Mouse (Mus musculus) hindbrain, postnatal 0 days (tissue): ENCODE results near the gene Chst2. TPM values are rescaled to one million over a fixed set of nuclear protein-coding genes. Genes with fewer than 3 reads are reported as not detected.
A peak's percentile ranks its signal among the peaks of the same experiment; 100 is the strongest.

Source experiments
- ATAC-seq: fragments of 200-750 bp; cut with Nextera tagmentation; 2 replicates; pipeline ENCODE4 v1.8.0; 2017; ENCODE audit warnings: mild to moderate bottlenecking, moderate TSS enrichment, moderate library complexity
- DNase-seq: peaks from one replicate; pipeline ENCODE4 v3.0.0-alpha.2; 2015; ENCODE audit warnings: low spot score
- H3K27ac ChIP-seq: fragments of 300-500 bp; sonication (generic); 2 replicates; pipeline ENCODE4 v1.5.1; 2014; ENCODE audit warnings: mild to moderate bottlenecking
- H3K27me3 ChIP-seq: fragments of 300-500 bp; sonication (generic); 2 replicates; pipeline ENCODE4 v1.6.1; 2014; ENCODE audit warnings: low read length, mixed read lengths; ENCODE audit not compliant: insufficient read depth
- H3K36me3 ChIP-seq: fragments of 300-500 bp; sonication (generic); 2 replicates; pipeline ENCODE4 v1.6.1; 2014; ENCODE audit warnings: low read length, mixed read lengths; ENCODE audit not compliant: insufficient read depth
- H3K4me1 ChIP-seq: fragments of 300-500 bp; sonication (generic); 2 replicates; pipeline ENCODE4 v1.6.1; 2014; ENCODE audit warnings: antibody characterized with exemption, low read length, mixed read lengths; ENCODE audit not compliant: insufficient read depth
- H3K4me2 ChIP-seq: fragments of 300-500 bp; sonication (generic); 2 replicates; pipeline ENCODE4 v1.6.1; 2014; ENCODE audit warnings: low read depth, mild to moderate bottlenecking, low read length, moderate library complexity, mixed read lengths
- H3K4me3 ChIP-seq: fragments of 300-500 bp; sonication (generic); 2 replicates; pipeline ENCODE4 v1.5.1; 2014; ENCODE audit warnings: low read length
- H3K9ac ChIP-seq: fragments of 300-500 bp; sonication (generic); replicated peaks from 2 replicates; pipeline ENCODE4 v1.6.1; 2014; ENCODE audit warnings: mild to moderate bottlenecking, low read length, moderate library complexity, mixed read lengths
- H3K9me3 ChIP-seq: fragments of 300-500 bp; sonication (generic); 2 replicates; pipeline ENCODE4 v1.6.1; 2016; ENCODE audit warnings: low read length, mixed read lengths
- CTCF ChIP-seq: IDR thresholded peaks from 2 replicates; pipeline ENCODE4 v1.5.1; 2016; ENCODE audit warnings: antibody characterized with exemption, control low read depth, low read depth
- WGBS: fragments of 180-500 bp; shearing (Covaris S2); extraction: QIAGEN DNeasy Blood & Tissue Kit; methylation state at CpG from one replicate; pipeline ENCODE4 v1.1.7; 2014; 5-methylcytosine and 5-hydroxymethylcytosine counted together
- polyA plus RNA-seq: library from polyadenylated mRNA; unstranded; fragments of >200 nt; fragmentation: Nextera tagmentation; extraction: Ambion mirVana; gene quantifications from 2 replicates; pipeline ENCODE4 v1.2.1, GENCODE M21; 2015
- total RNA-seq: library from RNA; depleted of rRNA; stranded (reverse); fragments of >200 nt; gene quantifications from 2 replicates; pipeline ENCODE4 v1.2.3, GENCODE M21; 2014

Gene Chst2
- total and polyA plus RNA-seq, 2 experiments from 2014 or later = 28.0 to 73.8 TPM

GRCm38 (mm10) chr9:95405511-95405945 is 994 bp downstream of the Chst2 start:
- no peaks in the 10 kb centered on the region for H3K36me3 ChIP-seq
- peak overlapping the region; percentile 83 for H3K4me3 ChIP-seq
- H3K9ac ChIP-seq = peak overlapping the region; percentile 83
- peak; percentile 82 for TF ChIP-seq CTCF
- peak; percentile 52 for ATAC-seq
- peak; percentile 81 for DNase-seq
- H3K27me3 ChIP-seq = no peaks in the 10 kb centered on the region
- peaks cover 6% of the 10 kb centered on the region; the same call in 1 of the 2 replicates for H3K4me1 ChIP-seq
- H3K9me3 ChIP-seq = no peaks in the 10 kb centered on the region
- under 1% methylated on average over 30 of the region's 30 CpGs for WGBS
- peak overlapping the region; percentile 82 for H3K27ac ChIP-seq
- peak overlapping the region; percentile 94 for H3K4me2 ChIP-seq

DNA sequence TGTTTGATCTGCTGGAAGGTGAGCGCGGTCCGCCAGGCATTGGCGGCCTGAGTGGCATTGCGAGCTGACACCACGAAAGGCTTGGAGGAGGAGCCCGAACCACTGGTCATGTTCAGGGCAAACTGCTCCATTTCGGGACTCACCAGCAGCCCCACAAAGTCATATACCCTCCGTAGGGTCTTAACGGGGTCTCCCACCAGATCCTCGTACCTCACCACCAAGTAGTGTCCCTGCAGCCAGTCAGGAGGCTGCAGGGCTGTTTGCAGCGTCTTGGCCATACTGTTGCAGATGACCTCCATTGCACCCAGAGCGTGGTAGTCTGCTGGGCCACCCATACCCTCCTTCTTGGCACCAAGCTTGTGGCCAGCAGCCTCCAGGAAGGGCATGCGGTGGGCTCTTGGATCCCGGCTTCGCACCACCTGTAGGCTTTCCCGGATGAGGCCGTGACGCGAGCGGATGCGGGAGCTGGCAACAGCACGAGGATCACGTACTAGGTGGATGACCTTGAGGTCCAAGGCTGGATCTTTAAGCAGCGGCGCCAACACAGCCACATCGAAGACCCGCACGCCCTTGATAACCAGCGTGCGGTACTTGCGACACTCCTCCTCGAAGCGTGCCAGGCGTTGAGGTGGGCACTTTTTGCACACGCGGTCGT is 1.6 kb downstream of the Chst2 start:
- TF ChIP-seq CTCF = no peak
- Histone ChIP-seq H3K4me1 (peaks cover 6% of the 10 kb centered on the region; the same call in 1 of the 2 replicates), H3K27ac (no peak overlapping the region), H3K36me3 (no peaks in the 10 kb centered on the region), H3K4me3 (peak overlapping the region; percentile 83), H3K27me3 (no peaks in the 10 kb centered on the region), H3K9me3 (no peaks in the 10 kb centered on the region), H3K4me2 (peak overlapping the region; percentile 94), H3K9ac (peak overlapping the region; percentile 83; the same call in 1 of the 2 replicates)
- ATAC-seq = no peak
- no peak for DNase-seq
- WGBS = 69% methylated on average over 38 of the region's 38 CpGs

DNA sequence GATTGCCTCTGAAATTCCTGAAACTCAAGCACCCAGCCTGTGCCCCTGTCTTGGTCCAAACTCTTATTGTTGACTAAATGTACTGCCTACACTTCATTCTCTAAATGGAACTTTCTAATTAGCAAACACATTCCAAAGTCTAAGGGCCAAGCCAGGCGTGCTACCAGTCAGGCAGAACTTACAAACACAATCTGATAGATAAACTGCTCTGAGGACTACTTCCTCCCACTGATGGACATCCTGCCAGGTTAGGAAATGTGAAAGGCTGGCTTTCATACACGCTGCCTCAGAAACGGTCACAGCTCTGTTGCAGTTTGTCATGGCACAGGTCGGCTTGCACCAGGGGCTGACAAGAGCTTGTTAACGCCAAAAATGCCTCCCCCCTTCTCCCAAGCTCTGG is 4.8 kb downstream of the Chst2 start:
- no peak overlapping the region for H3K27ac ChIP-seq
- H3K9ac ChIP-seq = no peak overlapping the region
- 43% methylated on average over 5 of the region's 5 CpGs for WGBS
- H3K27me3 ChIP-seq = no peaks in the 10 kb centered on the region
- H3K4me1 ChIP-seq = peaks cover 6% of the 10 kb centered on the region; the same call in 1 of the 2 replicates
- ATAC-seq (no peak), DNase-seq (no peak)
- H3K9me3 ChIP-seq = no peaks in the 10 kb centered on the region
- TF ChIP-seq CTCF = no peak
- no peaks in the 10 kb centered on the region for H3K36me3 ChIP-seq
- no peak overlapping the region for H3K4me2 ChIP-seq
- H3K4me3 ChIP-seq = no peak overlapping the region

DNA sequence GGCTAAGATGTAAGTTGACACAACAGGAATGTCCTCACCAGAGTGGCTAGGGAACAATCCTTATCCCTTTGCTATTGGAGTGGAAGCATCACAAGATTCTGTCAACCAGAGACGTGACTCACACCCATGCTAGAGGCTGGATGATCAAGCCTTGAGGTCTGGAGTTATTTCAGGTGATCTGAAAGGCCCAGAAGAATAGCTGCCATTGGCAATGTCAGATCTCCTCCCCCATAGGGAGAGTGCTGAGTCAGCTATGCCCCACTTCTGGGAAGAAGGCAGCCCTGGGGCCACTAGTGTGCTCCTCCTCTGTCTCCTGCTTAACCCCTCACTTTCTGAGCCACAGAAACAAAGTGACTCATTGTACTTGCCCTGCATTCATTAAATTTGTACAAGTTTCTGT is 14.5 kb downstream of the Chst2 start:
- ATAC-seq = no peak
- Histone ChIP-seq H3K4me1 (peaks cover 9% of the 10 kb centered on the region; the same call in 1 of the 2 replicates), H3K9ac (no peak overlapping the region), H3K4me3 (no peak overlapping the region), H3K27me3 (no peaks in the 10 kb centered on the region), H3K36me3 (no peaks in the 10 kb centered on the region), H3K4me2 (no peak overlapping the region), H3K27ac (no peak overlapping the region), H3K9me3 (no peaks in the 10 kb centered on the region)
- DNase-seq = no peak
- no peak for TF ChIP-seq CTCF
- WGBS = 58% methylated on average over 1 of the region's 1 CpGs

GRCm38 (mm10) chr9:95389956-95390355 is 16.6 kb downstream of the Chst2 start:
- H3K4me1 ChIP-seq = peaks cover 9% of the 10 kb centered on the region; the same call in 1 of the 2 replicates
- H3K9me3 ChIP-seq = no peaks in the 10 kb centered on the region
- no peaks in the 10 kb centered on the region for H3K27me3 ChIP-seq
- TF ChIP-seq CTCF = no peak
- 85% methylated on average over 3 of the region's 3 CpGs for WGBS
- no peak overlapping the region for H3K4me2 ChIP-seq
- H3K4me3 ChIP-seq = no peak overlapping the region
- DNase-seq = no peak
- H3K36me3 ChIP-seq = no peaks in the 10 kb centered on the region
- H3K27ac ChIP-seq = no peak overlapping the region
- no peak overlapping the region for H3K9ac ChIP-seq
- ATAC-seq = no peak

DNA sequence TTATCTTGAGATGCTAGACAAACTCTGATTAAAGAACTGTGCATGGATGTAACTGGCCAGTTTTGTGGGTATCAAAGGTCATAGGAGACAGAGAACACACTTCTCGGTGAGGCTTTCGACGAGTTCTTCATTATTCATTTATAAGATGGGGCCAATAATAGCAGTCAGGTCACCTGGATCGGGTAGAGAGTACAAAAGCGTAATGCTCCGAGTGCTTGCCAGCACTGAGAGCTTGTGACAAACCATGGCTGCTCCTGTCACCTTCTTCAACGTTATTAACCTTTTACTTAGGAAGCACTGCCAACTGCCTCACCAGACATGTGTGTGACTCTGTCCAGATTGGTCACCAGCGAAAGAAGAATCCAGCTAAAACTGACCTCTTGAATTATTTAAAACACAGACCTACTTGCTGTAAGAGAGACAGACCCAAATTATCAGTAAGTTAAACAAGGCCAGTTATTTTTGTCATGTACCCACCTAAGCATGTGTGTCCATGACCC is 18.6 kb downstream of the Chst2 start:
- no peaks in the 10 kb centered on the region for H3K27me3 ChIP-seq
- TF ChIP-seq CTCF = no peak

DNA sequence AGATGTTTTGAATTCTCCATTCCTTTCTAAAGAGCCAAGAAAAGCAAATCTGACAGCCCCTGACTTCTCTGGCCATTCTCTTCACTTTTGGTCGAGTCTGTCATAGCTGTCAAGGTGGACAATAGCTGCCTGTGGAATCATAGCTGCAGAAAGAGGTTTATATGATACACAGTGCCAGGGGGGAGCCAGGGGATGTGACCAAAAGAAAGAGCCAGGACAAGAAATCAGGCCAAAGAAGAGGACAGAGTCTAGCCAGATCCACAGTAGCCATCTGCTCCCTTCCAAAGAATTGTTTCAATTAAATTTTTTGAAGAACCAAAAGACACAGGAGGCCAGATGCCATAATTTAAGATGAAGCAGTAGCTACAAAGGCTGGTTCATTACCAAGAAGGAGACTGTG is 30.6 kb downstream of the Chst2 start:
- no peaks in the 10 kb centered on the region for H3K27me3 ChIP-seq
- no peaks in the 10 kb centered on the region for H3K9me3 ChIP-seq
- H3K4me1 ChIP-seq = no peaks in the 10 kb centered on the region
- H3K9ac ChIP-seq = no peak overlapping the region
- H3K36me3 ChIP-seq = no peaks in the 10 kb centered on the region
- DNase-seq = no peak
- 65% methylated on average over 1 of the region's 1 CpGs for WGBS
- H3K4me3 ChIP-seq = no peak overlapping the region
- H3K27ac ChIP-seq = no peak overlapping the region
- ATAC-seq = no peak
- no peak overlapping the region for H3K4me2 ChIP-seq
- TF ChIP-seq CTCF = no peak

More for the DNA sequence above, 18.6 kb downstream of the Chst2 start:
- 79% methylated on average over 8 of the region's 8 CpGs for WGBS
- Histone ChIP-seq H3K4me3 (no peak overlapping the region), H3K9ac (no peak overlapping the region), H3K9me3 (no peaks in the 10 kb centered on the region), H3K36me3 (no peaks in the 10 kb centered on the region), H3K4me1 (peaks cover 9% of the 10 kb centered on the region; the same call in 1 of the 2 replicates), H3K27ac (no peak overlapping the region), H3K4me2 (no peak overlapping the region)
- no peak for ATAC-seq
- no peak for DNase-seq
